Mouse (Mus musculus) midbrain, postnatal 0 days (tissue): ENCODE data around the gene Crb1. TPM values are rescaled to one million over a fixed set of nuclear protein-coding genes. Genes with fewer than 3 reads are reported as not detected.

Source experiments
- ATAC-seq: fragments of 200-750 bp; cut with Nextera tagmentation; 2 replicates; pipeline ENCODE4 v1.8.0; 2017; ENCODE audit warnings: moderate number of reproducible peaks, mild to moderate bottlenecking, moderate TSS enrichment, moderate library complexity; ENCODE audit not compliant: low FRiP score
- DNase-seq: peaks from one replicate; pipeline ENCODE4 v3.0.0-alpha.2; 2015; ENCODE audit warnings: low spot score
- H3K27ac ChIP-seq: fragments of 300-500 bp; sonication (generic); 2 replicates; pipeline ENCODE4 v1.5.1; 2014; ENCODE audit warnings: low read depth, mild to moderate bottlenecking, low read length, mixed read lengths
- H3K27me3 ChIP-seq: fragments of 300-500 bp; sonication (generic); 2 replicates; pipeline ENCODE4 v1.6.1; 2014; ENCODE audit warnings: low read length, control low read depth, mixed read lengths; ENCODE audit not compliant: insufficient read depth
- H3K36me3 ChIP-seq: fragments of 300-500 bp; sonication (generic); 2 replicates; pipeline ENCODE4 v1.6.1; 2014; ENCODE audit warnings: low read length, control low read depth, mixed read lengths; ENCODE audit not compliant: insufficient read depth
- H3K4me1 ChIP-seq: fragments of 300-500 bp; sonication (generic); 2 replicates; pipeline ENCODE4 v1.6.1; 2014; ENCODE audit warnings: mild to moderate bottlenecking, control low read depth, antibody characterized with exemption, low read length, mixed read lengths; ENCODE audit not compliant: insufficient read depth
- H3K4me2 ChIP-seq: fragments of 300-500 bp; sonication (generic); 2 replicates; pipeline ENCODE4 v1.6.1; 2014; ENCODE audit warnings: low read depth, mild to moderate bottlenecking, low read length, mixed read lengths; ENCODE audit not compliant: poor library complexity, severe bottlenecking
- H3K4me3 ChIP-seq: fragments of 300-500 bp; sonication (generic); 2 replicates; pipeline ENCODE4 v1.5.1; 2014; ENCODE audit warnings: low read depth, mild to moderate bottlenecking, low read length, moderate library complexity
- H3K9ac ChIP-seq: fragments of 300-500 bp; sonication (generic); replicated peaks from 2 replicates; pipeline ENCODE4 v1.6.1; 2014; ENCODE audit warnings: mild to moderate bottlenecking, low read length, moderate library complexity, mixed read lengths; ENCODE audit not compliant: poor library complexity, severe bottlenecking
- H3K9me3 ChIP-seq: fragments of 300-500 bp; sonication (generic); 2 replicates; pipeline ENCODE4 v1.6.1; 2016; ENCODE audit warnings: low read length, control low read depth
- CTCF ChIP-seq: IDR thresholded peaks from 2 replicates; pipeline ENCODE4 v1.5.1; 2016; ENCODE audit warnings: antibody characterized with exemption, mild to moderate bottlenecking
- WGBS: fragments of 180-500 bp; shearing (Covaris S2); extraction: QIAGEN DNeasy Blood & Tissue Kit; methylation state at CpG from one replicate; pipeline ENCODE4 v1.1.7; 2014; 5-methylcytosine and 5-hydroxymethylcytosine counted together
- polyA plus RNA-seq: library from polyadenylated mRNA; unstranded; fragments of >200 nt; fragmentation: Nextera tagmentation; extraction: Ambion mirVana; gene quantifications from 2 replicates; pipeline ENCODE4 v1.2.1, GENCODE M21; 2015
- total RNA-seq: library from RNA; depleted of rRNA; stranded (reverse); fragments of >200 nt; gene quantifications from 2 replicates; pipeline ENCODE4 v1.2.3, GENCODE M21; 2014

Gene Crb1
- total and polyA plus RNA-seq, 2 experiments from 2014 or later, result 1.8 to 3.0 TPM

DNA sequence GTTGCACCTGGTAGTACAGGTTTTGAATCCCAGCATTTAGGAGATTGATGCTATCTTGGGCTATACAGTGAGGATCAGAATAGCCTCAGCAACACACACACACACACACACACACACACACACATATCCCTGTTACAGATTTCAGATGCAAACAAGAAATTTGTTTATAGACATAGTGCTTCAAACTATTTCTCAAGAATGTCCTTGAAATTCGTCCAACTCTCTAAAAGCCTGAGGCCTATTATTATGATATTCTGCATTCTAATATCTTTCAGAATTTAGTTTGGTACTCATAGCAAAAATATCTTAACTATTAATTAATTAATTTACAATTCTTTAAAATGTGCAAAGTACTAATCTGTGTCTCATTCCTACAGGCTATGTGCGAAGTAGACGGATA, 124.9 kb downstream of the Crb1 start:
- TF ChIP-seq CTCF, result no peak
- 84% methylated on average over 3 of the region's 3 CpGs for whole genome bisulfite sequencing

DNA sequence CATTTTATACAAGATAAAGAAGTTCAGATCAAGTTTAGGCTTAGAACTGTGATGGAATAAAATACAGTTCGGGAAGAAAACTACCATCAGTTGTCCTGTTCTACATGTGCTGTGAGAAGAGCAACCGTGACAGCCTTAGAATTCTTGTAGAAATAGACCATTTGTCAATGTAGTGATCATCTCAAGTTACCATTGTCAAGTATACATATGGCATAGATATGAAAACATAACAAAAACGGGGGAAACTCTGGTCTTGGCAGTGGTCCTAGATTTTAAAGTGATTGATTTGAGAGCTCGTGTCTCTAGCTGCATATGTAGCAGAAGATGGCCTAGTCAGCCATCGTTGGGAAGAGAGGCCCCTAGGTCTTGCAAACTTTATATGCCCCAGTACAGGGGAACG, 127.7 kb downstream of the Crb1 start:
- ATAC-seq, result no peak
- no peaks in the 10 kb centered on the region for H3K27me3 ChIP-seq
- 91% methylated on average over 6 of the region's 6 CpGs for WGBS

More for the DNA sequence above, 124.9 kb downstream of the Crb1 start:
- ATAC-seq (no peak), DNase-seq (no peak)
- Histone ChIP-seq H3K9me3 (no peaks in the 10 kb centered on the region), H3K4me3 (no peak overlapping the region), H3K4me1 (no peaks in the 10 kb centered on the region), H3K27ac (no peak overlapping the region), H3K36me3 (no peaks in the 10 kb centered on the region), H3K9ac (no peak overlapping the region), H3K27me3 (no peaks in the 10 kb centered on the region), H3K4me2 (no peak overlapping the region)

GRCm38 (mm10) chr1:139246723-139247380, 130.0 kb downstream of the Crb1 start:
- Histone ChIP-seq H3K9me3 (no peaks in the 10 kb centered on the region), H3K4me1 (no peaks in the 10 kb centered on the region), H3K27ac (no peak overlapping the region), H3K36me3 (no peaks in the 10 kb centered on the region), H3K27me3 (no peaks in the 10 kb centered on the region), H3K4me3 (no peak overlapping the region), H3K9ac (no peak overlapping the region), H3K4me2 (no peak overlapping the region)
- no peak for TF ChIP-seq CTCF
- 88% methylated on average over 12 of the region's 12 CpGs for WGBS
- DNase-seq (no peak), ATAC-seq (no peak)

More for the DNA sequence above, 127.7 kb downstream of the Crb1 start:
- Histone ChIP-seq H3K9me3 (no peaks in the 10 kb centered on the region), H3K4me1 (no peaks in the 10 kb centered on the region), H3K9ac (no peak overlapping the region), H3K4me2 (no peak overlapping the region), H3K27ac (no peak overlapping the region), H3K4me3 (no peak overlapping the region), H3K36me3 (no peaks in the 10 kb centered on the region)
- no peak for DNase-seq
- no peak for TF ChIP-seq CTCF

- 44% methylated on average over 5 of the region's 5 CpGs for WGBS
- TF ChIP-seq CTCF, result no peak
- DNase-seq (no peak), ATAC-seq (no peak)
- Histone ChIP-seq H3K9me3 (no peaks in the 10 kb centered on the region), H3K9ac (no peak overlapping the region), H3K36me3 (no peaks in the 10 kb centered on the region), H3K4me2 (no peak overlapping the region), H3K27me3 (no peaks in the 10 kb centered on the region), H3K27ac (no peak overlapping the region), H3K4me1 (no peaks in the 10 kb centered on the region), H3K4me3 (no peak overlapping the region)
These were observed 140.1 kb downstream of the Crb1 start for GRCm38 (mm10) chr1:139236794-139237193.

DNA sequence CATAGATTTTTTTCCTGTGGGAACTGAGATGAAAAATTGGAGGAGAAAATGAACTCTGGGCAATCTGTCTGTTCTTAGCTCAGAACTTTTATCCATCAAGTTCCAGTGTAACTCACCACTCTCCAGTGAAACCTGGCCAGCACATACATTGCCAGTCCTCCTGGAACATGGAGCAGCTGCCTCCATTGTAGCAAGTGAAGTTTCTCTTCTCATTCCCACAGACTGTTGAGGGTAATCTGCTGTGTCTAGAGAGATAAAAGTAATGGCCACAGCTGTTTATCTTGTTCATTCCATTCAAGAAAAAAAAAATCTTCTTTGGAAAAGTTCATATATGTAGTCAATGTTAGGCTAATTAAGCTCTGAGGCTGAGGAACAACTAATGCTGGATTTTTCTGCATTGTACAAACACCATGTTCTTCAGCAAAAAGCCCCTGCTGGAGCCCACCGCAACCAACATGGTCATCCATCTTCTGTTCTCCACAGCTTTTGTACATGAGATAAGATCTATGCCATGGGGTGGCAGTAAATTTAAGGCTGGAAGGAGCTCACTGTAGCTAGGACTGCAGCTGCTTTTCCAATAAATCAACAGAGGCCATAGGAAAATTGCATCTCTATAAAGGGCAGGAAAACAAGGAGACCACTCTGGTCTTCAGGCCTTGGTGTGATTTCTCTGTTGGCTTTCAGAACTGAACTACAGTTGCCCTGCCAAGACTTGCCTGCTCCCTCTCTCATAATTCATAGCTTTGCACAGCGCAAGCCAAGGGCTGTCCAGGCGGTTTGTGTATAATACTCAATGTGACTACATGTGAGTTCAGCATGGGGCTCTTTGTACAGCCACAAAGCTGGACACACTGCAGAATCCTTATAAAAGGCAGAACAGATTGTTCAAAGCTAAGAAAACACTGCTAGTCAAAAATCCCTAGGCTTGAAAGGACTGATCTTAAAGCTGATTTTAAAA, 142.0 kb downstream of the Crb1 start:
- ATAC-seq (no peak; the same call in 1 of the 2 replicates), DNase-seq (peak; percentile 19)
- H3K27ac ChIP-seq, result no peak overlapping the region
- H3K9me3 ChIP-seq, result no peaks in the 10 kb centered on the region
- WGBS, result 72% methylated on average over 3 of the region's 3 CpGs
- H3K4me2 ChIP-seq, result no peak overlapping the region
- H3K27me3 ChIP-seq, result no peaks in the 10 kb centered on the region
- H3K36me3 ChIP-seq, result no peaks in the 10 kb centered on the region
- no peak overlapping the region for H3K9ac ChIP-seq
- H3K4me3 ChIP-seq, result no peak overlapping the region
- H3K4me1 ChIP-seq, result no peaks in the 10 kb centered on the region
- TF ChIP-seq CTCF, result no peak

GRCm38 (mm10) chr1:139232636-139233035, 144.3 kb downstream of the Crb1 start:
- WGBS, result 42% methylated on average over 3 of the region's 3 CpGs
- ATAC-seq, result no peak
- Histone ChIP-seq H3K9me3 (no peaks in the 10 kb centered on the region), H3K9ac (no peak overlapping the region), H3K27ac (no peak overlapping the region), H3K36me3 (no peaks in the 10 kb centered on the region), H3K4me3 (no peak overlapping the region), H3K27me3 (no peaks in the 10 kb centered on the region), H3K4me2 (no peak overlapping the region), H3K4me1 (no peaks in the 10 kb centered on the region)
- no peak for TF ChIP-seq CTCF
- DNase-seq, result peak; percentile 13
